Mouse (Mus musculus): ENCODE results near the gene Myo1h.

Gene Myo1h

GRCm38 (mm10) chr5:114296693-114297631, 8.0 kb downstream of the Myo1h start:
- DNase-seq (ENCODE audit: low read depth, low spot score), result no peak

DNA sequence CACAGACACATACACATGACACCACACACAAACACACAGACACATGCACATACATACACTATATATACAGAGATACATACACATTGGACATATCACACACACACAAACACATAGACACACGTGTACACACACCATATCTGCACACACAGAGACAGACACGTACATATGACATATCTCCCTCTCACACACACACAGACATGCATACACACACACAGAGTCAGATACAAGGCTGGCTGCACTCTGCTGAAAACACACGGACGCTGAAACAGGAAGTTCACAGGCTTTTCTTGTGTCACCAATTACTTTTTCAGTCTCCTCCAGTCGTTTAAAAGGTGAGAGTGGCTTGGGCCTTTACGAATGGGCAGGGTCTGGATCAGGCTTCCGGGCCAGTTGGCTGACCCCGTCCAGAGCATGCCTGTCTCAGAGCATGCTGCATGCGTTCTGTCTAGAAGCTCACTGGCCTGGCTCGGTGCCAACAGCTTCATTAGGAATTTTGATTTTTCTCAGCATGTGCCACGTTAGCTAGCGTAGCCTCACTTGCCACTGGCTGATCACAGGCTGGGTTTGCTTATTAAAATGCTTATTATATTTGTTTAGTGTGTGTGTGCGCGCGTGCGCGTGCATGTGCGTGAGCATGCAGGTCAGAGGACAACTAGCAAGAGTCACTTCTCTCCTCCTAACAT, 9.4 kb downstream of the Myo1h start:
- DNase-seq (ENCODE audit: low read depth, low spot score), result no peak

DNA sequence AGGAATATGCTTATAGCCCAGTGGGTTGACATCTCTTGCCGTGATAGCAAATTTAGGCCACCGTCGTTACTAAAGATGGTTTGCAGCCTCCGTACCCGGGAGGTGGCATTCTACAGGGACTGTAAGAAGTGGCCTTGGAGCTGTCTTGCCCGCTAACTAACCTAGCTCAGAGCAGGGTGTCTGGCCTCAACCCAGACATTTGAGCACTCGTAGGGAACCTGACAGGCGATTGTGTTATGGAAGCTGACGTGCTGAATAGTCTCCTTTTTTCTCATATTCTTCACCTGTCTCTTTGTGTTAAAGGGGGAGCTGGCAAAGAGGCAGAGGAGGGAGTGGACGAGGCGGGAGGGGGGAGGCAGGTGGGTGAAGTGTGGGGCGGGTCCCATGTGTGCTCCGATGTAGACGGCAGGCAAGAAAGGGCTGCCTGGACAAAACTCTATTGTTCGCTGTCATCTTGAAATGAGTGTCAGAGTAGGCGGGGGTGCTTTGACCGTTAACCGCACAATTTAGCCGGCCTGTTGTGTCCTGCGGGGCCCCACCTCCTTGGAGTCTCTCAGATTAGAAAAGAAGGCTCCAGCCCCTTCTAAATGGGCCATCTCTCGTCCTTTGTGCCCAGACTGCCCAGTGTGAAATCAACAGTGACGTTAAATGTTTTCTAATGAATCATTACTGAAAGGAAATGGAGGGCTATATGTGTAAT, 10.3 kb downstream of the Myo1h start:
- DNase-seq (ENCODE audit: low read depth, low spot score), result no peak

DNA sequence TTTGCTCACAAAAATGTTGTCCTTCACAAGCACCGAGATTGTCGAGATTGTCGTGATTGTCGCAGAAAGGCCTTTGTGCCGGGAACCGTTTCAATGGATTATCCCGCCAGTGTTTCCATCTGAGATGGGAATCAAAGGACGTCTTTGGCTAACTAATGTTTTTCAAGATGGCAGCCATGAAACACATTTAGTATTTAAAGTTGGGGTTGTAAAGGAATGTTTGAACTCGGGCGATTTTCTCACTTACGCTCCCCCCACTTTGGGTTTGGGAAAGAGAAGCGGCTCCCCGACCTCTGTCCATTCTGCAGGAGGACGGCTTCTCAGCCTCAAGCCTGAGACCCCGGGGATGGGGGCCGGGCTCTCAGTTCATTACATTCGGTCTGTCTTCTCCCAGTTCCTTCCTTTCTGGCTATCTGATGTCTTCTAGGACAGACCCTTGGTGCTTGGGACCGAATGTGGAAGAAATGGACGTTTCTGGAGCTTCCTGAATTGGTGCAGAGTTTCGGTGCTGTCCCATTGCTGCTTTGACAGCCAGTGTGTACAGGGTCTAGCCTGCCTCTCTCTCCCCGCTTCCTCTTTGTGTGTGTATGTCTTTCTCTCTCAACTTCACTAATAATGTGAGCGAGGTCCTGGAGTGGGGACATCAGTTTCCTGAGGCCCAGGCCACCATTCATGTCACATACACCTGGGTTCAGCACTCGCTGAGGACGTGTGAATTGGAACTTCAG, 11.1 kb downstream of the Myo1h start:
- no peak for DNase-seq (ENCODE audit: low read depth, low spot score)

DNA sequence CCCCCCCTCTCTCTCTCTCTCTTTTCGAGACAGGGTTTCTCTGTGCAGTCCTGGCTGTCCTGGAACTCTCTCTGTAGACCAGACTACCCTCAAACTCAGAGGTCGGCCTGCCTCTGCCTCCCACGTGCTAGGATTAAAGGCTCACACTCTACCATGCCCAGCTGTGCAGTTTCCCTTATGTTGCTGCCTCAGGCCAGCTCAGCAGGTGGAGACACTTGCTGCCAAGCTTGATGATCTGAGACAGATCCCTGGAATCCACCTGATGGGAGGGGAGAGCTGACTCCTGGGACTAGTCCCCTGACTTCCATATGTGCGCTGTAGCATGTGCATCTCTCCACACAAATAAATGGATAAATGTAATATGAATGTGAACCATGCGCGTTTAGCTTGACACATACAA, 14.2 kb downstream of the Myo1h start:
- no peak for DNase-seq (ENCODE audit: low read depth, low spot score)

- DNase-seq (ENCODE audit: low read depth, low spot score), result no peak
Measured at GRCm38 (mm10) chr5:114306496-114306895, 17.5 kb downstream of the Myo1h start.

GRCm38 (mm10) chr5:114308765-114309679, 20.1 kb downstream of the Myo1h start:
- DNase-seq (ENCODE audit: low read depth, low spot score), result no peak

DNA sequence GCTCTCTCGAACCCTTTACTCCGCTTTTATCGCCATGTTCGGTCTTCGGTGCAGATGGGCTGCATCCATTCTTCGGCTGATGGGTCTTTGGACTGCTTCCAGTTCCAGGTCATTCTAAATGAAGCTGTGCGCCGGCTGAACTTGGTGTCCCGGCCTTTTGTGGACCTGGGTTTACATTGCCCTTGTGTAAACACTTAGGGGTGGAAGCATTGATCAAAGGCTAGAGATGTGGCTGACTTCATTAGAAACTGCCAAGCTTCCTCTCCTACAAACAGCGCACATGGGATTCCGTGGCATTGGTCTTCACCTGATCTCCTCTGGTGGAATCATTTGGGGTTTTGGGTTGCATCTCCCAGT, 20.7 kb downstream of the Myo1h start:
- DNase-seq (ENCODE audit: low read depth, low spot score), result no peak

DNA sequence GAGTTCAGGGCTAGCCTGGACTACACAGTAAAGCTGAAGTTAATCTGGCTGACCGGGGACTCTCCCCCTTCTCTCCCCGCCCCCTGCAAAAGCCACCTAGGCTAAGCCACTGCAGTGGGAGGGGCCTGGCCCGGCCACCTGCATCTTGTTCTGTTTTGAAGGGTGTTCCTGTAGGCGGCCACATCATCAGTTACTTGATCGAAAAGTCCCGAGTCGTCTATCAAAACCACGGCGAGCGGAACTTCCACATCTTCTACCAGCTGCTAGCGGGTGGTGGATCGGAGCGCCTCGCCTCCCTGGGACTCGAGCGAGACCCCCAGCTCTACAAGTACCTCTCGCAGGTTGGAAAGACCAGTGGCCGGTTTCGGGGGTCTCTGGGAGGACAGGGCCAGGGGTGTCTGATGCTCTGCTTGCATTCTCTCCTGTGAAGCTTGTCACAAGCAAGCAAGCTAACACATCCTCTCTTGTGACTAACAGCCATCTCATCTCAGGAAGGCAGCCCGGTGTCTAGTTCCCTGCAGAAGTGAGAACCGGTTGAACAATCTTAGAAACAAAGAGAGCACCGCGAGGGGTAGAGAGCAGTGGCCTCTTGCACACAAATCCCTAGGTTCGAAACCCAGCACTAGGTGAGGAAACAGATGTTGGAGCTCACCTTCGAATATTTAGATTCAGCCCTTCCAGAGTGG, 34.3 kb downstream of the Myo1h start:
- DNase-seq (ENCODE audit: low read depth, low spot score), result no peak

DNA sequence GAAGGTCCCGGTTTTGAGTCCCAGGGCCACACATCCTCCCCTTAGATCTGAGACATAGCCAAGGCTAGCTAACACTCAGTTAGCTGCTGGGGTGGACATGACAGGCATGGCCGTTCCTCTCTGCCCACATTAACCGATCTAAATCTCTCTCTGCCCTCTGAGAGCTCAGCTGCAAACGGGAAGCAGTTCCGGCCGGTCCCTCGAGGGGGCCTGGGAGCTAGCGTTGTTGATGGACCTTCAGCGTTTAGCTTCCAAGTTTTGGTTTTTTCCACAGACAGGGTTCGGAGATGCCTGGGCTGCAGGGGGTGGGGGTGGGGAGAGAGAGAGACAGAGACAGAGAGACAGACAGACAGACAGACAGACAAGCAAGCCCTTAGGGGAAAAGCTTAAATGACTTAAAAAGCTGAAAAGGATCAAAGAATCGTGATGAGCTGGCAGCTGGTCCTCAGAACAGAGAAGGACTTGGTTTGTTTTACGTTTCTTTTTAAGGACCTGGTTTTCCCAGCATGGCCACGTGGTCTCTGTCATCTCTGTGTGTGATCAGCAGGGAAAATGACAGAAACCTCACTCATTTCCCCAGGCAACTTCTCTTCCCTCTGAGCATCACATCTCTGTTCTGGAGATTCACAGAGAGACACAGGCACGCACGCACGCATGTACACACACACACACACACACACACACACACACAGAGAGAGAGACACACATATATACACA, 35.0 kb downstream of the Myo1h start:
- DNase-seq (ENCODE audit: low read depth, low spot score), result no peak

DNA sequence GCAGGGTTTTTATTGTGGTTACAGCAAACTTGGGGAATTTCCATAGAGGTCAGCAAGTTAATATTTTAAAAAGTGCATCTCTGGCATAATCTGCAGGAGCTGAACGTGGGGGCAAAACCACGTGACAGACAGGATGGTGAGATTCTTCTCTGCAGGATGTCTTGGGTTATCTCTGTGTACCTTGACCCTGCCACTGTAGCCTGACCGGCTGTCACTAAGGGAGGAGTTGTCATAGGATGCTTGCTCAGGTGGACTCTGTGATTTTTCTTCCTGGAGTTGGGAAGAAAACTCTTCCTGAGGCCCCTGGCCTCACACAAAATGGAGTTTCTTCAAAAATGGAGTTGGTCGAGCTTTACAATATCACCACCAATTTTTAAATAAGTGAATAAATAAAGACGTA, 54.0 kb downstream of the Myo1h start:
- DNase-seq (ENCODE audit: low read depth, low spot score), result no peak

GRCm38 (mm10) chr5:114343612-114344011, 54.6 kb downstream of the Myo1h start:
- DNase-seq (ENCODE audit: low read depth, low spot score), result no peak

GRCm38 (mm10) chr5:114345538-114345937, 56.6 kb downstream of the Myo1h start:
- no peak for DNase-seq (ENCODE audit: low read depth, low spot score)

DNA sequence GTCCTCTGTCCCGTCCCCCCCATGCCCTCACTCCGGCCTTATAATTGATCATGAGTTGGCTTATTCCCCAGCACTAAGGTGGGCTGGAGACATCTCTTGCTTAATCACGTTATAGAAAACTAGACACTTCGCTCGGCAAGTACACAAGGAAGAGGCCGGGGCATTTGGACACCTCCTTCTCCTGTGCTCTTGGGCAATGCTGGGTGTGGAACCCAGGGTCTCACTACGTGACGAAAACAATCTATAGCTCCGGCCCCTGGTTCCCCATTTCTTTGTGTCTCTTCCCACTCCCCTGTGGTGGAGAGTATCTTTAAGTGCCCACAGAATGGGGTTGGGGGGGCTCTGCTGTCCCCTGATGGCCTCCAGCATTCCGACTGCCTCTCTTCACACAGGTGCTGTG, 58.0 kb downstream of the Myo1h start:
- DNase-seq (ENCODE audit: low read depth, low spot score), result no peak

DNA sequence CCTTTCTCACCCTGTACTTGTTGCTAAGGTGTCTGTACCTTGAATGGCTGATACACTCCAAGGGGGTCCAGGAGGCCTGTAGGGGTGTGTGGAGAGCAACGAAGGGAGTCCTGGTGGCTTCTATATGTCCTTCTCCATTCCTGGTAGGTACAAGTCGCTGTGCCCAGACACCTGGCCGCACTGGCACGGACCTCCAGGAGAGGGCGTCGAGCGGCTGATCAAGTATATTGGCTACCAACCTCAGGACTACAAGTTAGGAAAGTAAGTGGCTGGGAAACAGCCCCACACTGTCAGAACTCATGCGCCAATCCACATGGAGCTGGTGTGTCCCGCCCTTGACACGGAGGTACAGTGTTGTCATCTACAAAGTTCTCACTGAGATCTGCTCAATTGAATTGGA, 62.5 kb downstream of the Myo1h start:
- DNase-seq (ENCODE audit: low read depth, low spot score), result no peak

DNA sequence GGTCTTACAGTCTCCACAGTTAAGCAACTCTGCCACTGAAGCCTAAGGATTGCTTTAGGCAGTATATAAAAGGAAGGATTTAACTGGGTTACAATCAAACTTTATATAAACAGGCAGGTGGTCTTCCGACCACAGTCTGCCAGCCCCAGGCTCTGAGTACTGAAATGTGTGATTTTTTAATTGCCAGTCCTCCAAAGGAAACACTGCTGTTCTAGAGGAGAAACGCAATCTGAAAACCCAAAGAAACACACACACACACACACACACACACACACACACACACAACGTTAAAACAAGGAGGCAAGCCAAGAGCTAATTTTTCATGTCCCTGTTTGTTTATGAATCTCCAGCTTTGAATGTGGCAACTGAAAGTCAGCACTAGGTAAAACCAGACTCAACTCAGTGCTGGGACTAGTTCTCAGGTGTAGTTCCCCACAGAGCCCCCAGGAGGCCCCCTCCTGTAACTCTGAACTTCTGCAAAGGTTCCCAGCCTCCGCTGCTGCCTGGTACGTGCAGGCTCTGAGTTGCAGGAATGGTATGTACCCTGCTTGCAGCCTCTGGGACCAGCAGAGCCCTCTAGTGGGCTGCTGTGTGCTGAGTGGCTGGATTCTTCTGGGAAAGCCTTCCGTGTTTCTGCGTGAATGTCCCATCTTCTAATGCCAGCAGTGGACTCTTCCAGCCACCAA, 67.4 kb downstream of the Myo1h start:
- peak; percentile 81 for DNase-seq (ENCODE audit: low read depth, low spot score)

GRCm38 (mm10) chr5:114356936-114357751, 68.2 kb downstream of the Myo1h start:
- no peak for DNase-seq (ENCODE audit: low read depth, low spot score)

DNA sequence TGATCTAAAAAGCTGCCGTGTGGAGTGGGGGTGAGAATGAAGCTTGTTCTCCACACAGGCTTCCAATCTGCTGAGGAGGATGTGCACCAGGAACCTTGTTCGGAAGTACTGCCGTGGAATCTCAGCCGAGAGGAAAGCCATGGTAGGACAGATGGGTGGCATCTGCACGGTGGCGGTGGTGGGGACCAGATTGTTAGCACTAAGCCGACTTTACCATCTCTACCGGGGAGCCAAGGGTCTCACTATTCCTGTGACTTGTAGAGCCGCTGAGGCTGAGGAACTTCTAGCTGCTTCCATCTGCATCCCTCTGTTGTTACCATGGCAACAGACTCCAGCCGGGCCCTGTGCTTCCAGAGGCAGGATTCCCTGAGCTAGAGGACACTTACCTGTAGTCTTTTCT, 69.9 kb downstream of the Myo1h start:
- no peak for DNase-seq (ENCODE audit: low read depth, low spot score)
